Mouse (Mus musculus) MEL (cell line): Measurements from ENCODE around the gene Mlh1. TPM values are rescaled to one million over a fixed set of nuclear protein-coding genes. Genes with fewer than 3 reads are reported as not detected.

Experiments
- DNase-seq: peaks from one replicate; pipeline ENCODE4 v3.0.0; 2011; ENCODE audit warnings: low read depth, low spot score
- H3K27ac ChIP-seq: 2 replicates; pipeline ENCODE4 v1.5.1; 2012; ENCODE audit warnings: low read depth, mild to moderate bottlenecking, control low read depth, low read length, moderate library complexity; ENCODE audit not compliant: control insufficient read depth
- H3K27me3 ChIP-seq, 2 experiments: fragments of 150-350 bp in 1 of 2; sonication (generic) in 1 of 2; 2 replicates each; pipeline ENCODE4 v1.6.1; 2012; ENCODE audit warnings: low read length in 2 of 2, mild to moderate bottlenecking in 2 of 2, improper control_type of control experiment in 1 of 2, moderate library complexity in 1 of 2; ENCODE audit not compliant: insufficient read depth in 2 of 2, control insufficient read depth in 1 of 2
- H3K36me3 ChIP-seq, 2 experiments: 2 replicates each; pipeline ENCODE4 v1.6.1; 2012 to 2014; ENCODE audit warnings: low read length in 2 of 2, improper control_type of control experiment in 1 of 2, inconsistent platforms in 1 of 2, mild to moderate bottlenecking in 1 of 2; ENCODE audit not compliant: insufficient read depth in 2 of 2, control insufficient read depth in 1 of 2
- H3K4me1 ChIP-seq, 2 experiments: fragments of 150-350 bp in 1 of 2; sonication (generic) in 1 of 2; 2 replicates each; pipeline ENCODE4 v1.6.1; 2012; ENCODE audit warnings: low read length in 2 of 2, improper control_type of control experiment in 1 of 2, mild to moderate bottlenecking in 1 of 2; ENCODE audit not compliant: insufficient read depth in 2 of 2, control insufficient read depth in 1 of 2
- H3K4me3 ChIP-seq, 2 experiments: fragments of 150-350 bp in 1 of 2; sonication (generic) in 1 of 2; 2 replicates each; pipeline ENCODE4 v1.5.1; 2012; ENCODE audit warnings: low read depth in 2 of 2, low read length in 2 of 2, mild to moderate bottlenecking in 2 of 2, moderate library complexity in 2 of 2, control low read depth in 1 of 2, improper control_type of control experiment in 1 of 2; ENCODE audit not compliant: control insufficient read depth in 1 of 2, insufficient read depth in 1 of 2
- H3K79me2 ChIP-seq: 2 replicates; pipeline ENCODE4 v1.6.1; 2012; ENCODE audit warnings: mild to moderate bottlenecking, low read length, moderate library complexity; ENCODE audit not compliant: control insufficient read depth, poor library complexity, insufficient read depth
- H3K9ac ChIP-seq: 2 replicates; pipeline ENCODE4 v1.6.1; 2012; ENCODE audit warnings: low read depth, mild to moderate bottlenecking, control low read depth, low read length, moderate library complexity; ENCODE audit not compliant: control insufficient read depth, poor library complexity, severe bottlenecking
- H3K9me3 ChIP-seq: fragments of 150-350 bp; sonication (generic); replicated peaks from 2 replicates; pipeline ENCODE4 v1.6.1; 2012; ENCODE audit warnings: mild to moderate bottlenecking, low read length, improper control_type of control experiment, moderate library complexity; ENCODE audit not compliant: insufficient read depth
- CTCF ChIP-seq, 3 experiments: IDR thresholded peaks in 2 of 3; conservative IDR thresholded peaks in 1 of 3; 2 replicates each; pipeline ENCODE4 v1.5.1; 2011 to 2012; ENCODE audit warnings: low read length in 3 of 3, low read depth in 2 of 3, mild to moderate bottlenecking in 2 of 3, improper control_type of control experiment in 1 of 3, inconsistent platforms in 1 of 3, mixed read lengths in 1 of 3, moderate library complexity in 1 of 3; ENCODE audit not compliant: control insufficient read depth in 1 of 3, insufficient read depth in 1 of 3, poor library complexity in 1 of 3, severe bottlenecking in 1 of 3
- E2F4 ChIP-seq: IDR thresholded peaks from 2 replicates; pipeline ENCODE4 v1.6.1; 2011; ENCODE audit warnings: low read depth, low read length, improper control_type of control experiment, borderline replicate concordance
- EP300 ChIP-seq, 2 experiments: IDR thresholded peaks; 2 replicates each; pipeline ENCODE4 v1.6.1; 2011; ENCODE audit warnings: improper control_type of control experiment in 2 of 2, low read length in 2 of 2, low read depth in 1 of 2, mild to moderate bottlenecking in 1 of 2
- ETS1 ChIP-seq: IDR thresholded peaks from 2 replicates; pipeline ENCODE4 v1.6.1; 2012; ENCODE audit warnings: low read depth, mild to moderate bottlenecking, inconsistent platforms, low read length, improper control_type of control experiment, moderate library complexity
- HCFC1 ChIP-seq: IDR thresholded peaks from 2 replicates; pipeline ENCODE4 v1.6.1; 2012; ENCODE audit warnings: low read depth, mild to moderate bottlenecking, inconsistent platforms, low read length, improper control_type of control experiment, moderate library complexity
- MAX ChIP-seq: IDR thresholded peaks from 2 replicates; pipeline ENCODE4 v1.6.1; 2011; ENCODE audit warnings: low read length, improper control_type of control experiment
- MEF2A ChIP-seq: IDR thresholded peaks from 2 replicates; pipeline ENCODE4 v1.6.1; 2014; ENCODE audit warnings: low read depth, mild to moderate bottlenecking, inconsistent platforms, low read length, improper control_type of control experiment; ENCODE audit not compliant: poor library complexity, insufficient replicate concordance, severe bottlenecking; ENCODE audit errors: extremely low read depth
- MYB ChIP-seq: IDR thresholded peaks from 2 replicates; pipeline ENCODE4 v1.6.1; 2011; ENCODE audit warnings: mild to moderate bottlenecking, low read depth, low read length, improper control_type of control experiment
- NELFE ChIP-seq: IDR thresholded peaks from 2 replicates; pipeline ENCODE4 v1.6.1; 2011; ENCODE audit warnings: low read depth, low read length, improper control_type of control experiment
- NRF1 ChIP-seq: IDR thresholded peaks from 2 replicates; pipeline ENCODE4 v1.6.1; 2014; ENCODE audit warnings: low read depth, mild to moderate bottlenecking, inconsistent platforms, low read length, improper control_type of control experiment, moderate library complexity; ENCODE audit not compliant: poor library complexity, insufficient read depth, severe bottlenecking
- SIN3A ChIP-seq: IDR thresholded peaks from 2 replicates; pipeline ENCODE4 v1.6.1; 2012; ENCODE audit warnings: low read length, improper control_type of control experiment, inconsistent platforms
- UBTF ChIP-seq: IDR thresholded peaks from 2 replicates; pipeline ENCODE4 v1.6.1; 2012; ENCODE audit warnings: low read depth, mild to moderate bottlenecking, inconsistent platforms, low read length, improper control_type of control experiment, moderate library complexity, borderline replicate concordance; ENCODE audit not compliant: insufficient read depth
- ZMIZ1 ChIP-seq: IDR thresholded peaks from 2 replicates; pipeline ENCODE4 v1.6.1; 2012; ENCODE audit warnings: low read depth, mild to moderate bottlenecking, inconsistent platforms, low read length, improper control_type of control experiment, moderate library complexity
- ZNF384 ChIP-seq: IDR thresholded peaks from 2 replicates; pipeline ENCODE4 v1.6.1; 2012; ENCODE audit warnings: low read depth, mild to moderate bottlenecking, inconsistent platforms, low read length, improper control_type of control experiment
- polyA plus RNA-seq, 2 experiments: library from polyadenylated mRNA; stranded (reverse) in 1 of 2; unstranded in 1 of 2; fragments of >175 nt in 1 of 2; fragments of >200 nt in 1 of 2; gene quantifications; 2 replicates each; pipeline versions ENCODE4 v1.2.1 to v1.2.4; 2012; ENCODE audit warnings: low replicate concordance in 2 of 2, low read depth in 1 of 2; ENCODE audit not compliant: insufficient read length in 2 of 2, insufficient read depth in 1 of 2, missing spikeins in 1 of 2
- total RNA-seq: library from RNA; depleted of rRNA; stranded (reverse); fragments of 300-350 nt; gene quantifications from 2 replicates; pipeline ENCODE4 v1.2.3, GENCODE M21; 2012

The Mlh1 gene
- total and polyA plus RNA-seq, 3 experiments: 21.8 to 31.7 TPM; not detected in 1

DNA sequence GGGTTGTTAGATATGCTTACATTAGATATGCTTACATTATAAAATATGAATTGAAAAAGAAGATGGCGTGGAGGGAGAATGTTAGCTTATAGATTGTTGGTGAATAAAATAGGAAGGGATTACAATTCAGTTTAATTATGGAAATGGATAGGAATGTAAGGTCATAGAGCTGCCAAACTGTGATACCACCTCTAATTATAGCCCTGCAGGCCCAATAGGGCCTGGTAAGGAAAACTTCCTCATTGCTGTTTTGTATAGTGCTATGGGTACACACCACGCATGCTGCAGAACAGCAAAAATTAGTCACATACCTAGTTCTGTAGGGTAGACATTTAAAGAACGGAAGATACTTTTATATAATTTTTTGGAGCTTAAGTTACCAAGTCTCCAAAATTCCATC, 63.4 kb downstream of the Mlh1 start:
- Histone ChIP-seq H3K4me1 (no peaks in the 10 kb centered on the region), H3K27ac (no peak overlapping the region), H3K9me3 (no peaks in the 10 kb centered on the region), H3K9ac (no peak overlapping the region), H3K36me3 (peaks cover 0 to 2% of the 10 kb centered on the region in 2 experiments; a peak in 2 of 4 replicates), H3K27me3 (no peaks in the 10 kb centered on the region), H3K79me2 (no peaks in the 10 kb centered on the region), H3K4me3 (no peak overlapping the region)
- no peak for DNase-seq
- no peak for TF ChIP-seq UBTF
- TF ChIP-seq SIN3A: no peak
- no peak for TF ChIP-seq ZMIZ1
- TF ChIP-seq ETS1: no peak
- TF ChIP-seq HCFC1: no peak
- TF ChIP-seq MYB: no peak
- TF ChIP-seq NELFE: no peak
- TF ChIP-seq EP300 (IDR thresholded peaks at IDR 0.05; ENCODE audit: low read depth in 1 of 2, low read length in 2 of 2): no peak
- no peak for TF ChIP-seq ZNF384

DNA sequence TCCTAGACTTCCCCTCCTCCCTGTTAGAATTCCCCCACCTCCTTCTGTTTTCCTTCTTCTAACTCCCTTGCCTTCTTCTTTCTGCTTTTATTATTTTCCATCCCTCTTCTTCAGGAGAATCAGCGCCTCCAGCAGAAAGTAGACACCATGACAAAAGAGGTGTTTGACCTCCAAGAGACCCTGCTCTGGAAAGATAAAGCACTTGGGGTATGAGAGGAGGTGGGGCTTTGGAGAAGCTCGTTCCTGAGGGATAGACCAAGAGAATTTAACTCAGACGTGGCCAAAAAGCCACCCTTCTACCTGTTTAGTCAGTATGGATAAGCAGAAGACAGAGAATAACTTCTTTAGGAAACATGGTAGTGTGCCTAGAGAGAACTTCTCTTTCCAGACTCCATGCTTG, 63.9 kb downstream of the Mlh1 start:
- Histone ChIP-seq H3K9ac (no peak overlapping the region), H3K4me3 (no peak overlapping the region), H3K36me3 (peaks cover 0 to 2% of the 10 kb centered on the region in 2 experiments; a peak in 2 of 4 replicates), H3K27ac (no peak overlapping the region), H3K79me2 (no peaks in the 10 kb centered on the region), H3K4me1 (no peaks in the 10 kb centered on the region)
- no peak for DNase-seq
- TF ChIP-seq MEF2A (no peak), NRF1 (no peak), E2F4 (no peak), CTCF (IDR thresholded peaks at IDR 0.05 in 2 of 3, conservative IDR thresholded peaks at IDR 0.05 in 1 of 3; ENCODE audit: control insufficient read depth in 1 of 3, insufficient read depth in 1 of 3, low read depth in 2 of 3, low read length in 3 of 3, poor library complexity in 1 of 3, severe bottlenecking in 1 of 3) (no peak), NELFE (no peak), MAX (no peak)
- TF ChIP-seq, all 39 proteins: peak for 0
- H3K9me3 ChIP-seq: no peaks in the 10 kb centered on the region
- H3K27me3 ChIP-seq: no peaks in the 10 kb centered on the region
